Mouse (Mus musculus) C2C12 (cell line): ENCODE data around the gene Hist1h2br. TPM values are rescaled to one million over a fixed set of nuclear protein-coding genes. Genes with fewer than 3 reads are reported as not detected.
"Not testable (repeated sequence)": the region's sequence is repeated elsewhere in the genome, so short reads cannot be mapped to it uniquely, and the experiment has no call there.

Experiments
- H3K27me3 ChIP-seq: one replicate; pipeline ENCODE4 v1.6.1; 2011; ENCODE audit not compliant: control insufficient read depth, insufficient read depth, insufficient read length
- H3K36me3 ChIP-seq: one replicate; pipeline ENCODE4 v1.6.1; 2011; ENCODE audit not compliant: control insufficient read depth, insufficient read depth
- H3K4me3 ChIP-seq: one replicate; pipeline ENCODE4 v1.5.1; 2011; ENCODE audit warnings: mild to moderate bottlenecking, control low read depth; ENCODE audit not compliant: poor library complexity, insufficient read depth, severe bottlenecking
- H3K79me2 ChIP-seq: one replicate; pipeline ENCODE4 v1.6.1; 2011; ENCODE audit not compliant: control insufficient read depth, insufficient read depth
- H3K79me3 ChIP-seq: one replicate; pipeline ENCODE4 v1.6.1; 2011; ENCODE audit warnings: low read depth, control low read depth
- H3ac ChIP-seq: one replicate; pipeline ENCODE3; 2011; ENCODE audit warnings: low read depth; ENCODE audit not compliant: control insufficient read depth, insufficient read length
- CEBPB ChIP-seq: IDR thresholded peaks from one replicate; pipeline ENCODE4 v1.6.1; 2011; ENCODE audit warnings: low read depth, mild to moderate bottlenecking, control low read depth, moderate library complexity
- CTCF ChIP-seq: IDR thresholded peaks from one replicate; pipeline ENCODE4 v1.5.1; 2011; ENCODE audit not compliant: control insufficient read depth, insufficient read depth, insufficient read length
- FOSL1 ChIP-seq: IDR thresholded peaks from one replicate; pipeline ENCODE4 v1.8.0; 2011; ENCODE audit warnings: mild to moderate bottlenecking, low read length; ENCODE audit not compliant: poor library complexity, insufficient read depth, severe bottlenecking
- MAX ChIP-seq: IDR thresholded peaks from one replicate; pipeline ENCODE4 v1.6.1; 2011; ENCODE audit warnings: mild to moderate bottlenecking, control low read depth
- MYOD1 ChIP-seq: IDR thresholded peaks from one replicate; pipeline ENCODE4 v1.6.1; 2011; ENCODE audit warnings: low read depth; ENCODE audit not compliant: control insufficient read depth, insufficient read length
- MYOG ChIP-seq: IDR thresholded peaks from one replicate; pipeline ENCODE4 v1.6.1; 2011; ENCODE audit not compliant: control insufficient read depth, insufficient read length; ENCODE audit errors: extremely low read depth
- USF1 ChIP-seq: IDR thresholded peaks from one replicate; pipeline ENCODE4 v1.6.1; 2011; ENCODE audit warnings: low read depth, mild to moderate bottlenecking, control low read depth, moderate library complexity
- long read RNA-seq, 2 experiments: library from polyadenylated mRNA; unstranded; transcript quantifications; one replicate each; pipeline ENCODE4 v2.0.0; 2019 to 2020
- polyA plus RNA-seq: library from polyadenylated mRNA; unstranded; fragments of >200 nt; fragmentation: generic; extraction: Trizol; gene quantifications from one replicate; pipeline ENCODE4 v1.2.1, GENCODE M21; 2012; ENCODE audit warnings: missing spikeins

Hist1h2br gene
- polyA plus RNA-seq: 19.7 TPM
- long read RNA-seq, experiment 1: 0 reads
- long read RNA-seq, experiment 2: 0 reads

DNA sequence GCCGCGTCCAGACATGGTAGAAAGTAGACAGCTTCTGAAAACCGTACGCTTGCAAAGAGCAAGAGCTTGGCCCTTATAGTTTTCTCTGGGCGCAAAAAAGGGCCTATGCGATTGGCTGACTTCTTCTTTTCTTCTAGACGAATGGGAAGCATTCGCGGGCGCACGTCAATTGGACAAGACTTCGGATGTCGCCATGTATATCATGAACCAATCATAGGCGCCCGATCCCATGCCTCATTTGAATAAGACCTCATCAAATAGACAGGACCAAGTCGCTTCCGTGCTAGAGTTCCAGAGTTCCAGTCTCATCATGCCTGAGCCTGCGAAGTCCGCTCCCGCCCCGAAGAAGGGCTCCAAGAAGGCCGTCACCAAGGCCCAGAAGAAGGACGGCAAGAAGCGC is at the start of gene Hist1h2br, which contains the start of gene Hist1h2ap:
Gene Hist1h2br (plus strand): TSS at position 283 of the 400 bp plus-strand sequence.
Gene Hist1h2ap (minus strand): TSS at position 47 of the 400 bp plus-strand sequence.
- H3K4me3 ChIP-seq, H3ac ChIP-seq, H3K79me3 ChIP-seq, H3K79me2 ChIP-seq, H3K36me3 ChIP-seq, H3K27me3 ChIP-seq: not testable (repeated sequence)

DNA sequence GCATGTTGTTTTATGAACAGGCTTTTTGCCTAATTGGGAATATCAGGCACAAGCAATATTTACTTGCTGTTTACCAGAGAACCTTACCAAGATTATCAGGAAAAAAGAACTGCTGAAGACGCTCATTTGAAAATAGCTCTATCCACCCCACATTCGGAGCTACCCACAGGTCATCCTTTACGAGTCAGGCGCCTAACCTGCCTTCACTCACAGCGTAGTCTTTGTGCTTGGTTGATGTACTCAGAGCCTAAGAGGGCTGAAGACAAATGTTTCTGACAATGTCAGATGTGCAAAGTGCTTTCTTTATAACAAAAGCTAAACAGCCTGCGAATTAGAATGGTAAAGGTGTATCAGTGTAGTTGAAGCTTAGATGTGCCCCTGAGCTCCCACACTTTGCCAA is 49.2 kb upstream of the Hist1h2br start:
- TF ChIP-seq FOSL1 (no peak), MYOG (no peak), CEBPB (no peak), CTCF (no peak), MYOD1 (no peak), MAX (no peak), USF1 (no peak)
- H3K4me3 ChIP-seq: no peak overlapping the region
- no peaks in the 10 kb centered on the region for H3K27me3 ChIP-seq
- H3ac ChIP-seq: no peak overlapping the region
- no peaks in the 10 kb centered on the region for H3K79me3 ChIP-seq
- no peaks in the 10 kb centered on the region for H3K79me2 ChIP-seq
- no peaks in the 10 kb centered on the region for H3K36me3 ChIP-seq

DNA sequence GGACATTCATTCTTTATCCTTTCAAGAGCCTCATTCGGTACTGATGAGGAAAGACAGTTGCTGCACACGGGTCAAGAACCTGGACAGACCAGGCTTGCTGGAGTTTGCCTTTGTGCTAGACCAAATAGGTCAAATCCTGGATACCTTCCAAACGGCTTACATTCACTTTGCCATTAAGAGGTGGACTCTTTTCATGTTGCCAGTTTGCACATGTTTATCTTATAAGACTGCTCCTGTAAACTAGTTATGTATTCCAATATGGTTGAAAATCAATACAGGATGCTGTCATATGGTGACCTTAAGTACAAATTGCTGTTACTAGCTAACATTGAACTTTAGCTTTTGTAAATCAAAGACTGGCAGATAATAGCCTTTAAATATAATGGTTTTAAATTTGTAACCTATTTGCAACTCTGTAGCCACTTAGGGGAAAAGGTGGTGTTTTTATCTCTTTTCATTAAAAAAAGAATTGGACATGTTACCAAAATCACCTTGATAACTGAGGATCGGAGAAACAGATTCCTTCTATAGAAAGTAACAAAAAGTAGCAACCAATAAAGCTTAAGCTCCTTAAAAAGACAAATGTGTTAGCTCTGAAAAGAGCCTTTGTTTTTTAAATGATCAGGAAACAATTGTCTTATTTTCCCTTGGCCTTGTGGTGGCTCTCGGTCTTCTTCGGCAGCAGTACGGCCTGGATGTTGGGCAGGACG is 47.2 kb upstream of the Hist1h2br start:
- TF ChIP-seq MYOD1 (no peak), CTCF (no peak), MYOG (no peak), MAX (no peak), CEBPB (no peak), FOSL1 (no peak), USF1 (no peak)
- Histone ChIP-seq H3ac (peak overlapping the region; percentile 59), H3K4me3 (peak overlapping the region; percentile 18), H3K79me2 (no peaks in the 10 kb centered on the region), H3K27me3 (no peaks in the 10 kb centered on the region), H3K36me3 (no peaks in the 10 kb centered on the region), H3K79me3 (no peaks in the 10 kb centered on the region)

GRCm38 (mm10) chr13:21786899-21787629 is 46.5 kb upstream of the Hist1h2br start, which contains the start of the genes Hist1h2an and Hist1h2bp:
TSS of gene Hist1h2an (minus strand) at chr13:21787218.
TSS of gene Hist1h2bp (plus strand) at chr13:21787461.
- H3ac ChIP-seq: peak within 1 kb of the TSS; percentile 59
- not testable (repeated sequence) for H3K79me2 ChIP-seq, H3K36me3 ChIP-seq, H3K79me3 ChIP-seq, H3K27me3 ChIP-seq
- peak within 1 kb of the TSS; percentile 18 for H3K4me3 ChIP-seq

DNA sequence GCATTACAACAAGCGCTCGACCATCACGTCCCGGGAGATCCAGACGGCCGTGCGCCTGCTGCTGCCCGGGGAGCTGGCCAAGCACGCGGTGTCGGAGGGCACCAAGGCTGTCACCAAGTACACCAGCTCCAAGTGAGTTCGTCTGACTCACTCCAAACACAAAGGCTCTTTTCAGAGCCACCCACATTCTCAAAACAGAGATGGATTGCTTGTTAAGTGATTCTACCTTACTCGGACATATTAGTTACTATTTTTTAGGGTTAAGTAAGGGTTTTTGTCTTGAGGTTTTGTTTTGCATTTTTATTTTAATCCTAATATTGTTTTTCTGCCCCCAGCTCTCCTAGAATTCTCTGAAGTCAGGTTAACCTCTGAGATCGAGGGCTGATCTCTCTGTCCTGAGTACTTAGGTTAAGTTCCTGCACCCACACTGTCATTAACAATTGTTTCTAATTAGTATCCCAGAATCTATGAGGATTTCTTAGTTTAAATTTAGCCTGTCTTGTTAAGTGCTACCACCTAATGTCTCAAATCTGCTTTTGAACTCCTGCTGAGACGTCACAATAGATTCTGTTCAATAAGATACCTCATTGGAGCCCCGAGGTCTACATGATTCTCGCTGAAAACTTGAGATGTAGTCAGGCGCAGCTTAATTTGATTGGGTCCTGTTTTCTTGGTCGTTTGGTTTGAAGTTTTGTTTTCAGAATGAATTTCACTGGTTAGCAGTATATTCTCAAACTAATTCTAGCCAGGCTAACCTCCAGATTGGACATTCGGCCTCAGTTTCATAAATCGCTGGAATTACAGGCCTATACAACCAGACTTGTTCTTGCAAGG is 45.6 kb upstream of the Hist1h2br start:
- no peak for TF ChIP-seq MYOD1
- no peak for TF ChIP-seq CEBPB
- no peak for TF ChIP-seq MAX
- TF ChIP-seq MYOG: no peak
- no peak for TF ChIP-seq CTCF
- no peak for TF ChIP-seq FOSL1
- TF ChIP-seq USF1: no peak
- peak overlapping the region; percentile 32 for H3ac ChIP-seq
- no peaks in the 10 kb centered on the region for H3K36me3 ChIP-seq
- no peaks in the 10 kb centered on the region for H3K79me3 ChIP-seq
- H3K79me2 ChIP-seq: no peaks in the 10 kb centered on the region
- H3K27me3 ChIP-seq: no peaks in the 10 kb centered on the region
- H3K4me3 ChIP-seq: no peak overlapping the region
